Mouse (Mus musculus): ENCODE results near the gene Plk1. TPM values are rescaled to one million over a fixed set of nuclear protein-coding genes. Genes with fewer than 3 reads are reported as not detected.

Plk1 gene
- polyA plus RNA-seq, 1 experiment from 2014 or later = 23.5 TPM

- no peak overlapping the region for H3K4me3 ChIP-seq
- no peaks in the 10 kb centered on the region for H3K4me1 ChIP-seq (replicated peaks)
- WGBS = 38% methylated on average over 4 of the region's 4 CpGs
- ATAC-seq (ENCODE audit: low read depth) = no peak
- H3K27ac ChIP-seq (replicated peaks) = no peak overlapping the region
- H3K9me3 ChIP-seq = no peaks in the 10 kb centered on the region
- H3K27me3 ChIP-seq = no peaks in the 10 kb centered on the region
- no peaks in the 10 kb centered on the region for H3K36me3 ChIP-seq
- no peak overlapping the region for H3K9ac ChIP-seq
- H3K4me2 ChIP-seq = no peak overlapping the region
Measured at GRCm38 (mm10) chr7:122197306-122197705, 38.1 kb downstream of the Plk1 start.

GRCm38 (mm10) chr7:122199296-122199695, 40.1 kb downstream of the Plk1 start:
- no peaks in the 10 kb centered on the region for H3K4me1 ChIP-seq (replicated peaks)
- 33% methylated on average over 5 of the region's 5 CpGs for WGBS
- H3K36me3 ChIP-seq = no peaks in the 10 kb centered on the region
- H3K4me3 ChIP-seq = no peak overlapping the region
- no peak for ATAC-seq (ENCODE audit: low read depth)
- H3K9me3 ChIP-seq = no peaks in the 10 kb centered on the region
- H3K9ac ChIP-seq = no peak overlapping the region
- H3K4me2 ChIP-seq = no peak overlapping the region
- no peaks in the 10 kb centered on the region for H3K27me3 ChIP-seq
- H3K27ac ChIP-seq (replicated peaks) = no peak overlapping the region

GRCm38 (mm10) chr7:122203936-122204335, 44.7 kb downstream of the Plk1 start:
- H3K9me3 ChIP-seq = no peaks in the 10 kb centered on the region
- no peaks in the 10 kb centered on the region for H3K27me3 ChIP-seq
- no peak overlapping the region for H3K4me3 ChIP-seq
- no peaks in the 10 kb centered on the region for H3K4me1 ChIP-seq (replicated peaks)
- H3K4me2 ChIP-seq = no peak overlapping the region
- WGBS = 37% methylated on average over 2 of the region's 2 CpGs
- ATAC-seq (ENCODE audit: low read depth) = no peak
- H3K36me3 ChIP-seq = no peaks in the 10 kb centered on the region
- H3K27ac ChIP-seq (replicated peaks) = no peak overlapping the region
- H3K9ac ChIP-seq = no peak overlapping the region

- 78% methylated on average over 2 of the region's 2 CpGs for WGBS
- Histone ChIP-seq H3K9me3 (no peaks in the 10 kb centered on the region), H3K4me1 (replicated peaks) (no peaks in the 10 kb centered on the region), H3K27me3 (no peaks in the 10 kb centered on the region), H3K4me3 (no peak overlapping the region), H3K36me3 (no peaks in the 10 kb centered on the region), H3K4me2 (no peak overlapping the region), H3K27ac (replicated peaks) (no peak overlapping the region), H3K9ac (no peak overlapping the region)
- ATAC-seq (ENCODE audit: low read depth) = no peak
Measured at GRCm38 (mm10) chr7:122206121-122206520, 46.9 kb downstream of the Plk1 start.

- H3K4me2 ChIP-seq = no peak overlapping the region
- H3K27me3 ChIP-seq = no peaks in the 10 kb centered on the region
- no peak overlapping the region for H3K4me3 ChIP-seq
- no peaks in the 10 kb centered on the region for H3K36me3 ChIP-seq
- no peak overlapping the region for H3K9ac ChIP-seq
- no peaks in the 10 kb centered on the region for H3K4me1 ChIP-seq (replicated peaks)
- H3K27ac ChIP-seq (replicated peaks) = no peak overlapping the region
- 65% methylated on average over 7 of the region's 7 CpGs for WGBS
- no peaks in the 10 kb centered on the region for H3K9me3 ChIP-seq
- no peak for ATAC-seq (ENCODE audit: low read depth)
Measured at GRCm38 (mm10) chr7:122208276-122209021, 49.2 kb downstream of the Plk1 start.

GRCm38 (mm10) chr7:122219315-122219801, 60.1 kb downstream of the Plk1 start, which contains the start of gene Chp2:
Chp2 (plus strand) TSS chr7:122219496.
- H3K4me1 ChIP-seq (replicated peaks) = 0 out of 2 replicates have a peak, but pooled peaks cover 4% of the 10 kb centered on the region
- peak within 1 kb of the TSS; percentile 17 for H3K4me3 ChIP-seq
- no peak within 1 kb of the TSS for H3K27ac ChIP-seq (replicated peaks)
- WGBS = 27% methylated on average over 20 of the region's 20 CpGs
- ATAC-seq (ENCODE audit: low read depth) = no peak
- no peaks in the 10 kb centered on the region for H3K36me3 ChIP-seq
- no peaks in the 10 kb centered on the region for H3K27me3 ChIP-seq
- H3K9ac ChIP-seq = peak within 1 kb of the TSS; percentile 35; the same call in 1 of the 2 replicates
- no peaks in the 10 kb centered on the region for H3K9me3 ChIP-seq
- H3K4me2 ChIP-seq = peak within 1 kb of the TSS; percentile 38

Other genes starting within 250 kb of the Plk1 start
- 20.5 and 20.8 TPM in 2 replicates for gene Cog7, start 177.7 kb upstream of the Plk1 start, polyA plus RNA-seq (2015; fragmentation: Nextera tagmentation; extraction: Ambion mirVana)
- gene Gga2, start 138.2 kb upstream of the Plk1 start, polyA plus RNA-seq (2015; fragmentation: Nextera tagmentation; extraction: Ambion mirVana) = 50.9 and 63.7 TPM in 2 replicates
- 68.0 and 76.7 TPM in 2 replicates for gene Ubfd1, start 92.3 kb upstream of the Plk1 start, polyA plus RNA-seq (2015; fragmentation: Nextera tagmentation; extraction: Ambion mirVana)
- gene Ears2, start 92.2 kb upstream of the Plk1 start, polyA plus RNA-seq (2015; fragmentation: Nextera tagmentation; extraction: Ambion mirVana) = 9.8 and 9.9 TPM in 2 replicates
- gene Ndufab1, start 57.6 kb upstream of the Plk1 start, polyA plus RNA-seq (2015; fragmentation: Nextera tagmentation; extraction: Ambion mirVana) = 715 and 766 TPM in 2 replicates
- gene Palb2, start 26.5 kb upstream of the Plk1 start, polyA plus RNA-seq (2015; fragmentation: Nextera tagmentation; extraction: Ambion mirVana) = 6.5 and 6.7 TPM in 2 replicates
- 162 and 168 TPM in 2 replicates for gene Dctn5, start 26.4 kb upstream of the Plk1 start, polyA plus RNA-seq (2015; fragmentation: Nextera tagmentation; extraction: Ambion mirVana)
- gene Ern2, start 26.8 kb downstream of the Plk1 start, polyA plus RNA-seq (2015; fragmentation: Nextera tagmentation; extraction: Ambion mirVana) = 0.68 and 1.0 TPM in 2 replicates
- 1.1 and 1.2 TPM in 2 replicates for gene Chp2, start 60.1 kb downstream of the Plk1 start, polyA plus RNA-seq (2015; fragmentation: Nextera tagmentation; extraction: Ambion mirVana)
- gene Prkcb, start 129.3 kb downstream of the Plk1 start, polyA plus RNA-seq (2015; fragmentation: Nextera tagmentation; extraction: Ambion mirVana) = 52.9 and 60.9 TPM in 2 replicates

All from neural tube, embryonic 13.5 days (tissue).